Mouse (Mus musculus) lung, postnatal 36 days (tissue): Measurements from ENCODE around the gene Olfr150.
"Not testable (repeated sequence)": the region's sequence is repeated elsewhere in the genome, so short reads cannot be mapped to it uniquely, and the experiment has no call there.

Experiments used
- DNase-seq: peaks from one replicate; pipeline ENCODE4 v3.0.0; 2022; ENCODE audit warnings: mixed read lengths

The Olfr150 gene

DNA sequence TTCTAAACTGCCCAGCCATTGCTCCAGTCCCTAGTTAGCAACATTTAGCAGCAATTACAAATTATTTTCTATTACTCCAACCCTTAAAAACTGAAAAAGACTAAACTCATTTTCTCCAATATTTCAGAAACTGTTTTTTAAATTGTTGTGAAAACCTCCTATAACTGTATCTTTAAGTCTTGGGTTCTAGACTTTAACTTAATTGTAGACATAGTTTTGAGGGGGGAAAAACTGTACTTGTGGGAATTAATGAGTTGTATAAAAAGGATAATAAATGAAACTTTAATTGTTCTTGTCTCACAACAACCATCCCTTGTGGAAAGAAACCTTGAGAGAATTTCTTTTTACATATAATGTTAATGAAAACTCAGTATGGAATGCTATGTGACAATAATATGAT is at the start of gene Olfr150:
Gene Olfr150 (plus strand): TSS at position 301 of the 400 bp plus-strand sequence.
- no peak for DNase-seq

DNA sequence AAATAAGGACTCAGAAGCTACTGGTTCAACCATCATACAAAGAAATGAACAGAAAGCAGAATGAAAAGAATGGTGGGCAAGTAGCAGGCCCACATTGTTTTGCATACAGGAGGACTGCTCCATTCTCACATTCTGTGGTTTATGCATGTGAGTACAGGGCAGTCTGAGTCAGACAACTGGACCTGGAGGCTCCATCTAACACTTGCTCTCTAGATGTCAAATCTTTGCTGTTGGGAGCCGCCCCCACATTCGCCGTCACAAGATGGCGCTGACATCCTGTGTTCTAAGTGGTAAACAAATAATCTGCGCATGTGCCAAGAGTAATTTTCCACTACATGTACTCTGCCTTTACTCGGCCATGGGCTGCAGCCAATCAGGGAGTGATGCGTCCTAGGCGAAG is 29.7 kb upstream of the Olfr150 start:
- not testable (repeated sequence) for DNase-seq

DNA sequence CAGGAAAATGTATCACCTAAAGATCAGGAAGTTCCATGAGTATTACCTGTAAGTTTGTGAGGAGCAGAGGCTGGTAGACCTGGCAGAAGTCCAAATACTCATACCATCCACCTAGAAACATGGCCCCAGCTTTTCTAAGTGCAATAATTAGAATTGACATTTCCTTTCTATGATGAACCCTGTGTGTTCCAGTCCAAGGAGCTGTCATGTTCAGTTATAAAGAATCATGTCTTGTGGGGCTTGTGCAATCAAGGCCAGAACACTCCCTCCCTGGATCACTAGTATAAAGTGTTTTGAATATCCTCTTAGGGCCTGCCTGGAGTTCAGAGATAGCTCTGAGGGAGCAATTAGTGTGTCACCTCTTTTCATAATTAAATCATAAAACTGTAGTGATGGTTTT is 23.8 kb upstream of the Olfr150 start, which contains the start of gene Olfr149:
Gene Olfr149 (minus strand): TSS at position 101 of the 400 bp plus-strand sequence.
- DNase-seq = no peak

DNA sequence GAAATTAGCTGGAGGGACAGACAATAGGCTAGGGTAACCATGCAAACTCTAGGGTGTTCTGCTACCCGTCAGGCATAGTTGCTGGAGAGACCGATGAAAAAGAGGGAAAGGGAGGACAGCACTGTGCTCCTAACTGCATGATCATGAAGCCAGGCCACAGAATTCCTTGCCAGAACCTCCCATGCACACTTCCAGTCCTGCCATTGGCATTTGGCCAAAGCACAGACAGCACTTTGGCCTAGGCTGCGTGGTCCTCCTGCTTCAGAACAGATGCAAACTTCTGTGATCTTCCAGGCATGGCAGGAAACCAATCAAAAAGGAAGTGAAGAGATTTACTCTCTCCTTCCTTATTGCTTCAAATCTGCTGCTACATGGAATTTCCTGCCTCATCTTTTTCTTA is 21.8 kb upstream of the Olfr150 start:
- peak; percentile 4 for DNase-seq

DNA sequence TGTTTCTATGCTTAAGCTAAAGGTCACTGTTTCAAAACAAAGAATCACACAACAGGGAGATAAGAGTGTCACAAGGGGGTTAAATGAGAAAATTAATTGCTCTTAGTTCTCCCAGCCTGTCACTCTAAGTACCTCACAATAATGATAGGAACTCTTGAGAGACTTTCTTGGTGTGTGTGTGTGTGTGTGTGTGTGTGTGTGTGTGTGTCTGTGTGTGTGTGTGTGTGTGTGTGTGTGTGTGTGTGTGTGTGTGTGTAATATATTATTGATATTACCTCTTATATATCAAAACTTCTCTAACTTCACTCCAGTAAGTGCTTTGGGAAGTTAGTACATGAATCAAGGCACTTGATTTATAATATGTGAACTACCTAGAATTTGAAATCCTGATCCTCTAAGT is 19.7 kb upstream of the Olfr150 start, which contains the start of gene Olfr965:
Gene Olfr965 (plus strand): TSS at position 301 of the 400 bp plus-strand sequence.
- DNase-seq = no peak

DNA sequence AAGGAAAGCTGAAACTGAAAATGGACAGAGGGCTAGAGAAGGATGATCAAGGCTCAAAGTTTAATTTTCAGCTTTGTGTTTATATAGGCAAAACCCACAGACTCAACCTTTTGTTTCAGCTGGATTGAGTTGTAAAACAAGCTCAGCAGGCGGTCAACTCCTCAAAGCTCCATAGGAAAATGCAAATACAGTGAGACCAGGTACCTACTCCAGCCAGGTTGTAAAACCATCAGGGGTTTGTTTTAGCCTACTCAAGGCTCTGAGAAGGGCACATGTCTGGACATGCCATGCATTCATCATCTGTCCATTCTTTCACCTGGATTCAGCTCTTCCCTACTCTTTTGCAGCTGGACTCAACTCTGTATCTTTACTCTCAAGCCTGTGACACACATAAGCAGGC is 10.0 kb downstream of the Olfr150 start:
- no peak for DNase-seq

DNA sequence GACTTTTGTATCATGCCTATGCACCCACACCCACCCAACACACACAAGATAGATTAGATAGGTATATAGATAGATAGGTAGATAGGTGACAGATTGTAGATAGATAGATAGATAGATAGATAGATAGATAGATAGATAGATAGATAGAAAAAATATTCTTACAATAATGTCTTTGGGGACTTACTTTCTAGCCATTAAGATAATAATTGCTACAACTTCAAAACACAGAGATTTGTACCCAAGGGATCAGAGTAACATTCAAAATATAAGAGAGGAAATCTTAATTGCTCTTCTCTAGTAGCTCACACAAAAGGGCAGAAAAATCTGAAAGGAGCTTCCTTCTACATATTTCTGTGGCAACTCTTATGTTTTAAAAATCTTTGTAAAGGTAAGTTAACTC is 15.2 kb downstream of the Olfr150 start, which contains the start of gene Olfr967:
Gene Olfr967 (plus strand): TSS at position 301 of the 400 bp plus-strand sequence.
- no peak for DNase-seq

DNA sequence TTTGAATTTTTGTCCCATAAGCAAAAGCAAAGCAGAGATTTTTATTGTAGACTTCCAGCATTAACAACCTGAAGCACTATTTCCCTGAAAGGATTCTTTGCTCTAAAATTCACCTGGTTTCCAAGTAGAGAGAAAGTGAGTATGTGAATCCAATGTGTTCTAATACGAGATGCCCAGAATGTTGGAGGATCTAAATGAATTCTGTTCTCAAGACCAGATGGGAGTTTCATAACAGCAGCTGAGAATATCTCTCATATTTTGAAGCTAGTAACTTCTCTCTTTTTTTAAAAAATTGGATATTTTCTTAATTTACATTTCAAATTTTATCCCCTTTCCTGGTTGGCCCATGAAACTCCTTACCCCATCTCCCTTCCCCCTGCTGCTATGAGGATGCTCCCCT is 15.7 kb downstream of the Olfr150 start:
- DNase-seq = no peak

DNA sequence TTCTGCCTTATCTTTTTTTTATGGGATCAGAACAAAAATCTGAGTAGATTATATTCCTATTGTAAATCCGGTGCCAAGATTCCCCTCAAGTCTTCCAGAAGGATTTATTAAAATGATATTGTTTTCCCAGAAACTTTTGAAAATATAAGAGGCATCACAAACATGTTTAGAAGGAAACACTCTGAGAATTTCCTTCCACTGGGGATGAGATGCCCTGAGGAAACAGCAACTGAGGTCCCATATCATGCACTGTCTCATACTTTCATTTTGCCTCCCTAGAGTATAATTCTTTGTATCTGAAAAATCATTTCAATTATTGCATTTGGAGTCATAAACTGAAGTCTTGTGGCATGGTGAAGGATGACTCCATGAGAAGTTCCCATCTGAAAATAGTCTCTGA is 52.4 kb downstream of the Olfr150 start, which contains the start of gene Olfr968:
Gene Olfr968 (minus strand): TSS at position 101 of the 400 bp plus-strand sequence.
- no peak for DNase-seq
